Mouse (Mus musculus) common myeloid progenitor, adult 5-6 weeks (primary cell): ENCODE measurements around the gene Rnf150. TPM values are rescaled to one million over a fixed set of nuclear protein-coding genes. Genes with fewer than 3 reads are reported as not detected.

Experiments used
- ATAC-seq: replicated peaks from 2 replicates; pipeline ENCODE4 v1.8.0; 2016; ENCODE audit warnings: low read depth, mild to moderate bottlenecking, moderate TSS enrichment, inconsistent platforms; ENCODE audit not compliant: poor library complexity, severe bottlenecking
- total RNA-seq: library from RNA; stranded (forward); fragments of 200-1000, 187-1606 nt; gene quantifications from 2 replicates; pipeline ENCODE4 v1.2.3, GENCODE M21; 2017

The Rnf150 gene
- total RNA-seq, result 3.3 and 6.1 TPM in 2 replicates

DNA sequence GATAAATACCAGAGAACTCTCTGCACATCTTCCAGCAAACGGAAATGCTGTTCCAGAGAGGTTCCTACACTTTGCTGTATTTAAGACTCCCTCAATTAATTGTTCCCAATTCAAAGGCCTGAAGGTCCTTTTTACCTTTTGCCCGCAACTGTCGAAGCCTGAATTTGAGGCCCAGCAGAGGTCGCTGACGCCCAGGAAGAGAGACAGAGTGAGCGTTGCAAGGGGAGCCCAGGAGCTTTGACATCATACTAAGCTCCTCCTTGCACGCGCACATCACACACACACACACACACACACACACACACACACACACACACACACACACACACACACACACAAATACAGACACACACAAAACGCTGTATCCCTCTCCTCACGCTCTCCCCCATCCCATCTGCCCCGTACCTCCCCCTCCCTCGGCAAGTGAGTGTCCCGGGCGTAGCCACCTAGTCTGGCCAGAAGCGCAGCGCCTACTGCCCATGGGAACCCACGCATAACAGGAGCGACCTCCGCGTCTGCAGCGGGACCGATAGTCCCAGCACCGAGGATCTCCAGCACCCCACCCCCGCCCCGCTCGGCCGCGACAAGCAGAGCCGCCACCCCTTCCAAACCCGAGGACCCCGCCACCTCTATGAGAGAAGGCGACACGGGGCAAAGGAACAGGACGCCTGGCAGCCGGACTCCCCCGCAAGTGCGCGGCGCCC, at the start of gene Rnf150:
Gene Rnf150 (plus strand): TSS at position 316 of the 704 bp plus-strand sequence.
- peak; percentile 76 for ATAC-seq

DNA sequence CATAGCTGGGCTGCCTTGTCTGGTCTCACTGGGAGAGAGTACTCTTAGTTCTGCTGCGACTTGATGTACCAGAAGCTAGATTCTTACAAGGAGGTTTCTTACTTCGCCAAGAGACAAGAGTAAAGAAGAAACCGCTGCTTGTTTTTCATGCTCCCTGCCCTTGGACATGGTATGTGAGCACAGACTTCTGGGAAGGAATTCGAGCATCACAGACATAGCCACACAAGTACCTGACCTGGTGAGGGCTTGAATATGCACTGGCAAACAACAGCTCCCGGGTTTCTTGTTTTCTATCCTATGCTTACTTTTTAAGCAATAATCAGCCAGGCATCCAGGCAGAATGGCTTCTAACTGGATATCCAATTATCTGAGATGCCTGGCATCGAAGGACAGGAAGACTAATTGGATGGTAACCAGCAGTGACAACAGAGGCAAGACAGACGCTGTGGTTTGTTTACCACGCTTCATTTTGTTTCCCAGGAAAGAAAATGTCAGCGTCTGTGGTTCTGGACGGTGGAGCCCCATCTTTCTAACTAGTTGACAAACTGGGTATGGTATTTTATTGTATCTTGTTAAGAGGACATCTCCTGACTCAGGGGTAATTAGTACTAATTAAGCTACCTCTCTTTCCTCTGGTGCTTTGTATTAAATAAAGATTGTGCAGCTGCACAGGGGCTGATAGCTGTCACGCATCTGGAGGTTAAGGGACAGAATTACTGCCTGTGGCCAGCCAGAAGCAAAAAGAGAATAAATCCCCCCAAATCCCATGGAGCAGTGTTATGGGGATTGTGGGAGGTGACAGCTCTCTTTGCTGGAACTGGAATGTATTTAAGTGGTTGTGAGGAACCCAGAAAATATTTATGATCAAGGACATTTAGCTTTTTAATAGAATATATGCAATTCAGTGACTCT, 36.8 kb upstream of the Rnf150 start:
- no peak for ATAC-seq

DNA sequence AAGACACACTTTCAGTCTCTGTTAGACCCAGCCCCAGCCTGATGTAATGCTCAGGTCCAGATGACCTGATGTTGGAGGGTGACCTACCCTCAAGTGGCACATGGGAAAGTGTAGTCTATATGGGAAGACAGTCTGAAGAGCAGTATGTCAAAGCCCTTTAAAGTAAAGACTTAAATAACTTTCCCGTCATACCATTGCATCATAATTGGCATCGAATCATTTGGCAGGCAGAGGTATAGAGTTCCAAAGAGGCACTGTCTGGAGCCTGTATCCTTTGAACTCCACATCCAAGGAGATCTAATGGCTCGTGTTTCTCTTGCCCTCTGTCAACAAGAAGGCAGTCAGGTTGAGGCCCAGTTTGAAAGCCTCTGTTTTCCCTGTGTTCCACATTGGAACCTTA, 22.7 kb upstream of the Rnf150 start:
- no peak for ATAC-seq

DNA sequence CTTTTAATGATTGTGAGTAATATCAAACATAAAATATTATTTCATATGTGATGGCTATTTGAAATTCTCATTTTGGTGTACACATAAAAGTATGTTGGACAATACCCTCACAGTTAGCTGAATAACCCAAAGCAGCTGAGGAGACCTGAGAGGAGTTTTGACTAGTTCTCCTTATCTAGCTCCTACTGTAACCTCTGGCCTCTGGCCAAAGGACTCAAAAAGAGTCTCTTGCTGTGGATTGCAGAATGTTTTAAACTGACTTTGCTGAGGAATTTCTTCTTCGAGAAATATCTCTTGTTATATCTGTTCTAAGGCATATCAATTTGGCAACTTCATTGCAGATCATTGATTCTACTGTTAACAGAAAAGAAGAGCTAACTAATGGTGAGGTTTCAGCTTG, 22.2 kb upstream of the Rnf150 start:
- ATAC-seq, result no peak

DNA sequence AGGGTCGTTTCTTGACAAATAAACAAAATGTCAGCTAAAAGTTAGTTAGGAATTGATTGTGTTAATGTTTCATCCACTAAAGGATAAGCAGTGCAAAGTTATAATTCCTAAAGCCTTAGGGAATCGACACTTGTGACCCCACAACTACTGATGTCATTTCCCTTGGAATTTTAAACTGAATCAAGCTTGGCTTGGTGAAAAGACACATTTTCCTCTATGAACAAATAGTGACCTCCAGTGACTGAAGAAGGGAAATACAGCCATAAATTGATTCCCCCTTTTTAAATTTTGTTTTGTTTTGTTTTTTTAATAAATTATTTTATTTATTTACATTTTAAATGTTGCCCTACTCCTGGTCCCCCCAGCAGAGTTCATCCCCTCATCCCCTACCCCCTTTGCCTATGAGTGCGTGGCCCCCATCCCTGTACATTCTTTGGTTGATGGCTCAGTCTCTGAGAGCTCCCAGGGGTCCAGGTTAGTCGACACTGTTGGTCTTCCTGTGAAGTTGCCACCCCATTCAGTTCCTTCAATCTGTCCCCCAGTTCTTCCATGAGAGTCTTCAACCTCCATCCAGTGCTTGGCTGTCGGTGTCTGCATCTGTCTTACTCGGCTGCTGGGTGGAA, 21.5 kb upstream of the Rnf150 start:
- ATAC-seq, result no peak

DNA sequence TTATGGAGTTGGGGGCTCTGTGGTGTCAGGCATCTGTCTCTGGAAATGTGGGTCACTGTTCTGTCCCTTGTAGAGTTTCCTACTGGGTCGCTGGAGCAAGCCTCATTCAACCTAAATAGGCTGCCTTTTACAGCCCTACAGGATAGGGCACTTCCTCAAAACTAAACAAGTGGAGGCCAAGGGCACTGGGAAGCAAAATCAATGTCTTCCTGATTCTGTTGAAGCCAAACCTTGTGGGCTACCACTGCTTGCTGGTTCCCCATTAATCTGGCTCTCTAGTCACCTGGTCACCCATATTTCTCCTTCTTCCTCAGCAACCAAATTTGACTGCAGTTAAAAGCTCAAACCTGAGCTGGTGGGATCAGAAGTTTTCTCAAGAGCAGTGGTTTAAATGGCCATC, 19.5 kb upstream of the Rnf150 start:
- peak; percentile 64 for ATAC-seq

DNA sequence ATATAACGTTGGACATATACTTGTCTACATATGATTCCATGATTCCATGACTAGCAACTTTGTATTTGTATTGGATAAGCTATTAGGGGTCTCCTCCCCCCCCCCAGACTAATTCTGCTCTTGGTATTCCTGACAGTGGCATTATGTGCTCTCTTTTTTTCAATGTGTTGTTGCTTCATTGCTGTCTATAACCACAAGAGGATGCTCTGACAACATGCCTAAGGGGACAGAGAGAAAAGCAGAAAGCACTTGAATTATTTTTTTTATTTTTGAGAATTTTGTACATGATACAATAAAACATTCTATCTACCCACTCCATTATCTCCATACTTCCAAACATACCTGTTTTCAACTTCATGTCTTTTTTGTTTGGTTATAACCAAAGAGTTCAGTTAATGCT, 18.7 kb upstream of the Rnf150 start:
- ATAC-seq, result no peak

DNA sequence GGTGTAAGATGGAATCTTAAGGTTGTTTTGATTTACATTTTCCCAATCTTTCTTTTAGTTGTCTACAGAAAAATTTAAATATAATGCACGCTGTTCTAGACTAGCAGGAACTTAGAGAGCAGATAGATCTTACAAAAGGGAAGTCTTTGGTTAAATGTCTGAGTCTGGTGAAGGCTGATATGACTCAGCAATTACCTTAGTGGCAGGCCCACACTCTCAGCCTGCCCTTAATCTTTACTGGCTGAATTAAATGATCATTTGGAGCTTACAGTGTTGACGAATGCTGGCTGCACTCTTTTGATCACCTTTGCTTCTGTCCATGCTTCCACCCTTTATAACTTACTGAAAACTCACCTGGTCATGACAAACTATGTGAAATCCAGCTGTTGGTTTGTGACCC, 17.1 kb upstream of the Rnf150 start:
- peak; percentile 86 for ATAC-seq

DNA sequence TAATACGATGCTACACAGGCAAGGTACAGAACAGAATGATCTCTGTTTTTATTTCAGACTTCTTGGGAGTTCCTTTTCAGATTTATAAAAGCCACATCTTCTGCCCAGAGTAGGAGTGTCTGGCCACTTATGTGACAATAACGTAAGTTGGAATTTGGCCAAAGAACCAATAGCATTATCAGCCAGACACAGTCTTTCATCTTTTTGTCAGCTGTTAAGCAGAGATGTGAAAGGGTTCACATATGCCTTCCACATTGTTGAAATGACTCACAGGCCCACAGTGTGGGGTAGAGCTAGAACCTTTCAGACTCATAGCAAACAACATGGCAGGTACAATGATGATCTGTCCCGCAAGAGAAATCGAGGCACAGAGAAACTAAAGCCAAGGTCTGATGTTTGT, 16.4 kb upstream of the Rnf150 start:
- ATAC-seq, result peak; percentile 33

DNA sequence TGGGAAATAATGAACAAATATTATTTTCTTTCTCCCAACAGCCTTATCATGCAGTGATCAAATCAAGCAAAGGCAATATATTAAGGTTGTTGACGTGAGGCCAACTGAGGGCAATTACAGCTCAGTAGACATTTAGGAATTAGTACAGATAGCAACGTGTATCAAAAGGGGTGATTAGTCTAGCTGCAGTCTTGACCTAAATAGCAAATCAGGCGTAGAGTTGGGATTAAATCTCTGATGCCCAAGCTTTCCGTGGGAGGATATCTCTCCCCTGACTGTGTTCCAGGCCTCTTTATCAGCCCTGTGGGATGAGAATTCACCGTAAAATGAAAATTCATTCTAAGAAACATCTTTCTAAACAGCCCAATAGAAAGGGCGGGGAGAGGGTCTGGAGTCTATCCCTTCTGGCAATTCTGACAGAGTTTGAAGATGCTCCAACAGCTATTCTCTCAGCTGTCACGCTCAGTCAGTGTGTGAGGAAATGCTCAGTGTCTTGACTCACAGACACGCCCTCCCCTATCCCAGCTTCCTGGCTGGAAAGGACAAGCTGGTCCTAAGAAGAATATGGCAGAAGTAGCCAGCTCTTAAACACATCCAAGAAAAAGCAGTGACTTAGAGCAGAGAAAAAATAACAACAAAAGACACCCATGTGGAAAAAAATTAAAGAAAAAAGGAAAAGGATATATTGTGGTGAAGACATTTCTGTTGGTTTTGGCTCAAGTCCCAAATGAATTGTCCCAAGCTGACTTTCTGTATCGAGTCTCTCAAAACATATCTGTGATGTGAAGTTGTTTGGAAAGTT, 4.4 kb upstream of the Rnf150 start:
- ATAC-seq, result peak; percentile 29; the same call in 1 of the 2 replicates

DNA sequence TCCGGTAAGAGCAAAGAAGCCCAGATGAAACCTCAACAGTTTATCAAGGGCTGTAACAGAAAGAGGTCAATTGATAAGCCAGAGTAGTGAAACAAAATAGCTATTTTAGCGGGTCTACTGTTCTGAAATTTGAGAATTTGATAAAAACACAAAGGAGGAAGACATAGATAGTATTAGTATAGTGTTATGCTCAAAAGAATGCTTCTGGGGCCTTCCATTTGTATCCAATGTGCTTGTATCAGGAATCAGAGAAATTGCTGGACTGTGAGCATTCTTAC, 3.9 kb upstream of the Rnf150 start:
- ATAC-seq, result no peak

DNA sequence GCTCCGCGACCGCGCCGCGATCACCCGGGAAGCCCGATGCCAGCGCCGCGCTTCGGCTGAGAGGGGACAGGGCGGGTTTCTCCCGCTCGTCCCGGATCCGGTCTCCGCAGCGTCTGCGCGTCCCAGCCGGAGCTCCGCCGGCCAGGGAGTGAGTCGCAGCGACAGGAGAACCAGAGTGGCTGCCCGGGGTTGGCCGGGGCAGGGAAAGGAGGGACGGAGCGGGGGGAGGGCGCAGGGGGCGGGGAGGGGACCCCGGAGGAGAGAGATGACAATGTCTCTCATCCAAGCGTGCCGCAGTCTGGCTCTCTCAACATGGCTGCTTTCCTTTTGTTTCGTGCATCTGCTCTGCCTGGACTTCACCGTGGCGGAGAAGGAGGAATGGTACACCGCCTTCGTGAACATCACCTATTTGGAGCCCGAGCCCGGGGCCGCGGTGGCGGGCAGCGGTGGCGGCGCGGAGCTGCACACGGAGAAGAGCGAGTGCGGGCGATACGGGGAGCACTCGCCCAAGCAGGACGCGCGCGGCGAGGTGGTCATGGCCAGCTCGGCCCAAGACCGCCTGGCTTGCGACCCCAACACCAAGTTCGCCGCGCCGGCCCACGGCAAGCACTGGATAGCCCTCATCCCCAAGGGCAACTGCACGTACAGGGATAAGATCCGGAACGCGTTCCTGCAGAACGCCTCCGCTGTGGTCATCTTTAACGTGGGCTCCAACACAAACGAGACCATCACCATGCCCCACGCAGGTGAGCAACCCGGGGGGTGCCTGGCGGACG, 777 bp downstream of the Rnf150 start:
- ATAC-seq, result peak; percentile 19

DNA sequence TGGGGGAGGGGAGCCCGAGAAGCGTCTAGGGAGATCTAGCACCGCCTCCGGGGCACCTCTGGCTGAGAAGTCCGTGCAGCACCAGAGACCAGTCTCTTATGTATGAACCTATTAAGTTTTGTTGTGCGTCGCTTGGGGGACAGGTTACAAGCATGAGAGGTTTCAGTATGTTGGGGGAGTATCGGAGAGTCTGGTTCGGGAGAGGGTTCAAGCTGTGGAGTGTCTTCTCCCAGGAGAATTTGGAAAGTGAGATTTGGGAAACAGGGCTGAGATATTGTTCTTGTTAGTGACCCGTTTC, 1.3 kb downstream of the Rnf150 start:
- peak; percentile 15; the same call in 1 of the 2 replicates for ATAC-seq

DNA sequence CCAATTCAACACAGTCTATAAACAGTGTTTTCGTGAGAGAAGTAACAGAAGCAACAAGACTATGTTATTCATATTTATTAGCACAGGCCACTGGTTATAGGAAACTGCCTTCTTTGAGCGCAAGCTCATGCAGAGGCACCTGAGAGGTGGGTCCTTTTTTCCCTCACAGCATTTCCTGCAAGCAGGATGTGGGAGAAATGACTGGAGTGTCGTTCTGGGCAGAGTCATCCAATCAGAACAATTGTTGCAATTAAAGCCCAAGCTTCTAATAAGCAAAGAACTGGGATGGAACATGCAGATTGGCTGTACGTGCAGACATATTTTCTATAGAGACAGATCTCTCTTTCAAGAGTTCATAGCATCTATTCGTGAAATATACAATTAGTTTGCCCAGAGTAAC, 2.1 kb downstream of the Rnf150 start:
- ATAC-seq, result no peak

DNA sequence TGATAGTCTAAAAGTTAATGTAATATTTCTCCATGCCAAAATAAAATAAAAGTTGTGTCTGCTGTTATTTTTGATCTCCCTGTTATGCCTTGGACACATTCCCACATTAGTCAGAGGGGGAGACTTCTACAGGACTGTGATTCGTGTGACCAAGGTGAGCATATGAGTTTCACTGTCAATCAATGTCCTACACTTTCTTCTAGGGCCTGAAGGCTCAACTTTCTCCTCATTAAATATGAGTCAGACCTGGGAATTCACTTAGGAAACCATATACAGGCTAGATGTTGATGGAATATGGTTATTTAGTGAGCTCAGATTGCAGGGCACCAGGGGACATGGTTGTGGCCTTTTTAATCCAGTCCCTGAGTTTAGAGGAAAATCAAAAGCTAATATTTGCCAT, 3.1 kb downstream of the Rnf150 start:
- no peak for ATAC-seq

DNA sequence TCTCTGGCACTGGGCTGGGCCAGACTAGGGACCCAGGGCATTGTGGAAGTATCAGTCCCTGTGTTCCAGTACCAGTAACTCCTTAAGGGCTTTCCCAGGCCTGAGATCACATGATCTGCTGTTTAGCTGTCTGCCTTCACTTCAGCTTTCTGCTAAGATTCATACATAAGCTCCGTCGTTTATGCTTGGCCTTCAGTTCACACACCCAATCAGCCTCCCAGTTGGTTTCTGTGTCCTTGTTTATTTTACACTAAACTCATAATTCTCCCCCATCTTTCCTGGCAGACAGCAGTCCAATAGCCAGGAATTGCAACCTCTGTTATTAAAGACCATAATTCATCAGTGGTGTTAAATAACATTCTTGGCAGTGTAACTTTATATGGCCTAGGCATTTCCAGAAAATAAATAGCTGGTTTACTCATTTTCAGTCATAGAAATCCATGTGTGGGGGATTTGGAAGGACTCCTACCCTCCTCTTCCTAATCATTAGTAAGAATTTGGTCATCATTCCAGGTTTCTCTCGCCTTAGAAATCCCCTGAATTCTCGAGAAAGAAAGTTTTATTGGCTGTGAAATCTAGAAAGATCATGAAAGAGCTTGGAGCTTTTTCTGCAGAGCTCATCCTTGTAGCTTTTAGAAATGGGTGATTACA, 7.8 kb downstream of the Rnf150 start:
- ATAC-seq, result no peak

DNA sequence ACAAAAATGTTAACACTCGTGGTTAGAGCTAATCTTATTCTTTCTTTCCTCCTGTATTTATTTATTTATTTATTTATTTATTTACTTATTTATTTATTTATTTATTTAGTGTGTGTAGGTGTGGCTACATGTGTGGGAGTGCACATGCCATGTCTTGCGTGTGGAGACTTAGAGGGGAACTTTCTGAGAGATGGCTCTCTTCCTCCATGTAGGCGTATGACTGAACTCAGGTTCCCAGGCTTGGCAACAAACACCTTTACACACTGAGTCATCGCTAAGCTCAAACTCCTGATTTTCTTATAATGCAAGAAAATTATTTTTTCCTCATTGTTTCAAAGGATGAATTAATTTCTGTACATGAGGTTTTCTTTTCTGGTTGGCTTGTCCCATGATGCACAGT, 8.8 kb downstream of the Rnf150 start:
- ATAC-seq, result no peak

DNA sequence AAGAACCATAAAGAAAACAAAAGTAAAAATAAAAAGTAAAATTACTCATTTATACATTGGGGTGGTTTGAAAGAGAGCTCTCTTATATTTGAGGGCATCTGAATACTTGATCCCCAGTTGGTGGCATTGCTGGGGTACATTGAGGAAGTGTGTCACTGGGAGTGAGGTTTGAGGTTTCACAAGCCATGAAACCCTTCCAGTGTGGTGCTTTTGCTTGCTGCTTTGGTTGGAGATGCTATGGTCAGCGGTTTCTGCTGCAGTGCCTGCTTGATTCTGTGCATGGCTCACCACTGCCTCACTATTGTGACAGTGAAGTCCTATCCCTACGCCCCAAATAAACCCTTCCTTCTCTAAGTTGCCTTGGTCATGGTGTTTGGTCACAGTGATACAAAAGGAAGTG, 10.9 kb downstream of the Rnf150 start:
- ATAC-seq, result peak; percentile 94

DNA sequence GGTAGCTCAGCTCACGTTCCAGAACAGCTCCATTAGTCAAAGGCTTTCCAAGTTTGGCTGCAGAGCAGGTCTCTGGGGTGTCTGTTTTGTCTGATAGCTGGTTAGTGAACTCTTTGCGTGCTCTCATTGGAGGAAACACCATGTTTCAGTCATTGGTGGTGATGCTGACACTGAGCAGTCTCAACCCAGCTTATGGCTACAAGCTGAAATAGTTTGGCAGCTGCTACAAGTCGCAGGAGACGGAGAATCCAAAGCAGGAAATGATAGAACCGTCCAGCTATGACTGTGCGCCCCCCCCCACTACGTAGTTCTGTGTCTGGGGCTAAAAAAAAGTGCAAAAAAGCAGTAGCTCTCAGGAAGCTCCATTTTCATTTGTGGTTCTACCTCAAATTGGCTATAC, 12.0 kb downstream of the Rnf150 start:
- peak; percentile 29; the same call in 1 of the 2 replicates for ATAC-seq
